Mouse (Mus musculus) telencephalon, adult 2 months (tissue): ENCODE measurements around the gene Pnkd.
"Not testable (repeated sequence)": the region's sequence is repeated elsewhere in the genome, so short reads cannot be mapped to it uniquely, and the experiment has no call there.

Experiments used
- DNase-seq: peaks from one replicate; pipeline ENCODE4 v3.0.0-alpha.2; 2011; ENCODE audit warnings: low read depth, low spot score

The Pnkd gene

DNA sequence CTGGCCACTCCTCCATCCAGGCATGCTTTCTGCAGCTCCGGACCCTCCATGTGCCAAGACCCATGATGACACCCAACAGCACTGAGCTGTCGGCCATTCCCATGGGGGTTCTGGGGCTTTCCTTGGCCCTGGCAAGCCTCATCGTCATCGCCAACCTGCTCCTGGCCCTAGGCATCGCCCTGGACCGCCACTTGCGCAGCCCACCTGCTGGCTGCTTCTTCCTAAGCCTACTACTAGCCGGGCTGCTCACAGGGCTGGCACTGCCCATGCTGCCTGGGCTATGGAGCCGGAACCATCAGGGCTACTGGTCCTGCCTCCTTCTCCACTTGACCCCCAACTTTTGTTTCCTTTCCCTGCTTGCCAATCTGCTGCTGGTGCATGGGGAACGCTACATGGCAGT lies 6.2 kb upstream of the Pnkd start, which contains the start of gene Gpbar1:
Gene Gpbar1, plus strand, starts transcription at position 13 of the 400 bp plus-strand sequence.
- no peak for DNase-seq

DNA sequence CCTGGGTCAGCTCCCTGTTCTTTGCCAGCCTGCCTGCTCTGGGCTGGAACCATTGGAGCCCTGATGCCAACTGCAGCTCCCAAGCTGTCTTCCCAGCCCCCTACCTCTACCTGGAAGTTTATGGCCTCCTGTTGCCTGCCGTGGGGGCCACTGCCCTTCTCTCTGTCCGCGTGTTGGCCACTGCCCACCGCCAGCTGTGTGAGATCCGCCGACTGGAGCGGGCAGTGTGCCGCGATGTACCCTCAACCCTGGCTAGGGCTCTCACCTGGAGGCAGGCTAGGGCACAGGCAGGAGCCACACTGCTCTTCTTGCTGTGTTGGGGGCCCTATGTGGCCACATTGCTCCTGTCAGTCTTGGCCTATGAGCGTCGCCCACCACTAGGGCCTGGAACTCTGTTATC lies 5.7 kb upstream of the Pnkd start:
- DNase-seq, result no peak

DNA sequence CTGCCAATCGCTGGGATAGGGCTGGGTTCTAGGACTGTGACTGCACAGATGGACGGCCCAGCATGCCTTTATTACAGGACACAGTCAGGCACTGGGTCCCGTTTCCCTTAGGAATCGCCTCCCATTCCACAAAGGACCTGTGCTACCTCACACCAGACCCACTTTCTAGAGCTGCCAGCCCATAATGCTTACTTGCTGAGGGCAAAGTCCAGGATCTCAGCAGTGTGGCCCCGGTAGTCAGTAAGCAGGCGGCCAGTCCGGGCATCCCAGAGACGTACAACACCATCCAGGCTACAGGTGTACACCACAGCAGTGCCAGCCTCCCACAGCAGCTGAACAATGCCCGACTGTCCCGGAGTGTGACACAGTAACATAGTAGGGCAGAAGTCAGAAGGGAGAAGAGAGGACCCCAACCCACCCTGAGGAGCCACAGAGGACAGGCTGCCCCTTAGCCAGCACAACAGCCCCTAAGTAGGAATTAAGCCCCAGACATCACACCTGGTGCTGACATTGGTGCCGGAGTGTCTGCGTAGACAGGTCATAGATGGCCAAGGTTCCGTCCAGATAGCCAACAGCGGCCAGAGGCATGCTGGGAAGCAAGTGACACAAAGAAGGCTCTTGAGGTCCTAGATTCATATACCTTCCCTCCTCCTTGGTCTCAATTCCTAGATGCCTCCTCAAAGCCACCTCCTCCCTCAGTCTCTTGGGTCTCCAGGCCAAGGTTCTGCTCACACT lies 4.0 kb upstream of the Pnkd start:
- no peak for DNase-seq

DNA sequence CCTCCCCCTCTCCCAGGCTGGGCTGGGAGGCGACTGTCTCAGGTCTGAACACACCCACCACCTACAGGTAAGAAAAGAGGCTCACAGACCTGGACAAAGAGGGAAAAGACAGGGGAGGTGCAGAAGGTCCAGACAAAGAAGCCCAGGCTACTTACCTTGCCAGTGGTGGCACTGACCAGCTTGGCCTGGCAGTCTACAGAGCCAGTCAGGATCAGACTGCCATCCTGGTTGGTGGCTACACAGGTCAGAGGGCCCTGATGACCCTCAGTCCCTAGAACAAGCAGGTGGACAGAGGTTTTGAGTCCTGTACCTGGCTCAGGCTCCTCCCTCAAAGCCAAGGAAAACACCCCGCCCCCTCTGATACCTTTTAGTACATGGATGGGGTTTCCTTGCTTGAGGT lies 3.4 kb upstream of the Pnkd start:
- DNase-seq, result no peak

DNA sequence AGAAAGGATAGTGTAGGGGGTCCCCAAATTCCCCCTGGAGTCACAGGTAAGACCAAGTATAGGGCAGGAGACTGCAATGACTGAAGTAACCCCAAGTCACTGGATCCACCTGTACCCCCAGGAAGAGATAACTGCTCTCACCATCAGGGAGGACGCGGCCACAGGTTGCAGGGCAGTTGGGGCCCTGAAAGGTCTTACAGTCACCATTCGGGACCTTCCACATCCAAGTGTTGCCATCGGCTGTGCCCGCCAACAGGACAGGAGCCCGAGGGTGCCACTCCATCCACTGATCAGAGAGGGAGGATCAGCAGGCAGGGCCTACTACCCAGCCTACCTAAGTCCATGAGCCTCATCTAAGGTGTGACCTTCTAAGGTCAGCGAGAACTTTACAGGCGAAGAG lies 2.8 kb upstream of the Pnkd start:
- no peak for DNase-seq

DNA sequence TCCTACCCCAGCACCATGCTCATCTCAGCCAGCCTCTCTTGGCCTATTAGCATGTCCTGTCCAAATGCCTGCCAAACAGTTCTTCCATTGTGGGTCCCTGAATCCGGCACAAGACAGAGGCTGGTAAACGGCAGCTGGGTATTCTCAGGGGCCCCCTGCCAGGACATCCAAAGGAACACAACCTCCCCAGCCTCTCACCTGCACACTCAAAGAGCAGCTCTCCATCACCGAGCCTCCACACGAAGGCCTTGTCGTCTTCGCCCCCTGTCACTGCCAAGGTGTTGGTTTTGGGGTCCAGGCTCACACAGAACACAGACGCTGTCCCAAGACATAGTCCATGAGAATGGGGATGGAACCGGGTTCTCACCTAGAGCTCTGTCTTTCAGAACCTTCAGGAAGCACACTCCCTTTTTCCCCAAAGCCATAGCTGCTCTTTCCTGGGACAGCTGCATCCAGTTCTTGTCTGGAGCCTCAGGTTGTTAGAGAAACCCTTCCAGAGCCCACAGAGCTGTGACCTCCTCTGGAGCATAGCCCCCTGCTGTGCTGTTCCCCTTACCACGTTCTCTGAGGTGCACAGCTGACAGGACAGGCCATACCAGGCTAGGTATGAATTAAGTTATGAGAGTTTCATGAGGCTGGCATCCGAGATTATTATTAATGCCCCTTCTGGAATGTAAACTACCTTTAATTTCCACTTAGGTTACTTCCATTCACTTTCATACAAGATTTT lies 1.7 kb upstream of the Pnkd start:
- DNase-seq, result no peak

DNA sequence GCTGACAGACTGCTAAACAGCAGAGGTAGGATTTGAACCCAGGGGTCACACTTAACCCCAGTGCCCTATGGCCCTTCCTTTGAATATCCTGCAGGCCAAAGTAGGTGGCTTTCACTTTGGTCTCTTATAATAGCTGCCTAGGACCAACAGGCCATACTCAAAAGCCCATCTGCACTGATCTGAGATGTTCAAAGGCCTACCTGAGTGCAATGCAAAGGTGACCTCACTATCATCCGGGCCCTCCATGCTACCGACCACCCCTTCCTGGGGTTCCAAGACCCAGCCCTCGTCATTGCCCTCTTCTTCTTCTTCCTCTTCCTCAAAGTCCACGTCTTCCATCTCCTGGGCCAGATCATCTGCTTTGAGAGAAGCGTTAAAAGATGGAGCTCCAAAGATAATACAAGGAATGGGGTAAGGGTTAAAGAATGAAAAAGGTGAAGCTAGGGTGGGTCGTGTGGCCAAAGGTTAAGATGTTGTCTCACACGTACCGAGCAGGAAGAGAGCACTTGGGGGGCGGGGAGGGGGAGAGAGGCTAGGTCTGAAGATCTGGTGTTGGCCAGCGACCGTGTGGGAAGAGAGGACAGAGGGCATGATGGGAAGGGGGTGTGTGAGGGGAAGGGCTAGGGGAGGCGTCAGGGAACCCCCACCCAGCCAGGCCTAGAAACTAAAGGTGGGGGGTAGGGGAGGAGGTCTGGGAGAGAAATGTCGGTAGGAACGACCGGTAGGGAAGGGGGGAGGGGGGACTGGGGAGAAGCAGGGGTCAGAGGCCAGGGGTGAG lies 855 bp upstream of the Pnkd start:
- peak; percentile 38 for DNase-seq

DNA sequence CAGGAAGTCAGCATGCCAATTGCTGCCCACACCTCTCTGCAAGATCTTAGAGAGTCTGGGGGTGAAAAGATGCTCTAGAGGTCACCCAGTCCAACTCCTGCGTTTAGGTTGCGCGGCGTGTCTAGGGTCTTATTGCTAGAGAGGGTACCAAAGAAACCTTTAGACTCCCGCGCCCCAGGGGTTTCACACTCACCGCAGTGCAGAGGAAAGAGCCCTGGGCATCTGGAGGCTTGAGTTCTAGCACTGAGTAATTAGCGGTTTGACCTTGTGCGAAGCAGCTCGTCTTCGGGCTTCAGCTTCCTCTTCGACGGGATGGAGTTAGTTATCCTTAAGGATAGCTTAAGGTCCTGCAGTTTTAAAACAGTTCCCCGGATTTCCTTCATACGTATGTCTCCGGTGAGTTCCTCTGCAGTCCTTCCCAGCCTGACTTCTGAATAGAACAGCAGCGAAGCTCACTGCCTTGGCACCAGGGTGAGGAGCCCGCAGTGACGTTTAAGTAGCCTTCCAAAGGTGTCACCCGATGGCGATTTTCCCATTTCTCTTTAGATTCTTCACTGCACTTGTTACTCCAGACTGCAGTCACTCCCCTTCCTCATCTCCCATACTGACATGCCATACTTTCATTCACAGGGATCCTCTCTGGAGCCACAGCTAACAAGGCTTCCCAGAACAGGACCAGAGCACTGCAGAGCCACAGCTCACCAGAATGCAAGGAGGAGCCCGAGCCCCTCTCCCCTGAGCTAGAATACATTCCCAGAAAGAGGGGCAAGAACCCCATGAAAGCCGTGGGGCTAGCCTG lies 681 bp downstream of the Pnkd start:
- no peak for DNase-seq

DNA sequence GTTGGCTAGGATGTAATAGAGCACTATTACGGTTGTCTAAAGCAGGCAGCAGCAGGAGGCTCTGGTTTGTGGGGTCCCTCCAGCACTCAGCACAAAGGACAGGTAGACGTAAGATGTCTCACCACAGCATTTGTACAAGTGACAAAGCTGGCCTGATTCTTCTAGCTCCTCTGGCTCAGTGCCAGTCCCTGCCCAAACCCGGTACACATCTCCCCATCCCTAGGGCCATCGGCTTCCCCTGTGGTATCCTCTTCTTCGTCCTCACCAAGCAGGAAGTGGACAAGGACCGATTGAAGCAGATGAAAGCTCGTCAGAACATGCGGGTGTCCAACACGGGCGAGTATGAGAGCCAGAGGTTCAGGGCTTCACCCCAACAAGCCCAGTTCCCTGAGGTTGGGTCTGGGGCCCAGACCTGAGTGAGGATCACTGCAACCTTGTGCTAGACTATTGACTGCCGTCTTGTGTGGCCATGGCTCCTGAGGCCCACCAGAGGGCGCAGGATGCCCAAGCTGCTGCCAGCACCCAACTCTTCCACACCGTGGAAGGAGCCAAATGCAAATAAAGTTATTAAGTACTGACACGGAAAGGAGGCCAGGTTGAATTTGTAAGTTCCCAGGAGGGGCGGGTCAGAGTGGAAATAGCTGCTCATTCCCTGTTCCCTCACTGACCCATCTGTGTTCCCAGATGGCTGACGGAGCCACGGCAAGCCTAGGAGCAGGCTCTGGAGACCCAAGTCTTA lies 2.3 kb downstream of the Pnkd start:
- not testable (repeated sequence) for DNase-seq

DNA sequence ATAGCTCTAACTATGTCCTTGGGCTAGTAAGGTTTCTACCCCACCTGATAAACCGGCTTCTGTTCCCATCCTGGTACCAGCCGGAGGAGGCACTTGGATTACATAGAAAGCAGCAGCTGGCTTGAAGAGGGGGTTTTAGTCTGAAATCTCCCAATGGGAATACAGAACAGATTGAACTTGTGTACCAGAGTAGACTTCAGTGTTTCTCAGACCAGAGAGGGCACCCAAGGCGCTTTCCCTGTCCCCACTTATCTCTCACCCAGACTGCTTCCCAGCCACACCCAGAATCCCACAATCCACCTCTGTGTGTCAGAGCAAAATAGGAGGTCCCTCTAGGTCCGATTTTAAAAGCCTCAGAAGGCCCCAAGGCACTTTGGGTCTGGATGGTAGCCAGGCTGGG lies 3.6 kb downstream of the Pnkd start:
- DNase-seq, result no peak

DNA sequence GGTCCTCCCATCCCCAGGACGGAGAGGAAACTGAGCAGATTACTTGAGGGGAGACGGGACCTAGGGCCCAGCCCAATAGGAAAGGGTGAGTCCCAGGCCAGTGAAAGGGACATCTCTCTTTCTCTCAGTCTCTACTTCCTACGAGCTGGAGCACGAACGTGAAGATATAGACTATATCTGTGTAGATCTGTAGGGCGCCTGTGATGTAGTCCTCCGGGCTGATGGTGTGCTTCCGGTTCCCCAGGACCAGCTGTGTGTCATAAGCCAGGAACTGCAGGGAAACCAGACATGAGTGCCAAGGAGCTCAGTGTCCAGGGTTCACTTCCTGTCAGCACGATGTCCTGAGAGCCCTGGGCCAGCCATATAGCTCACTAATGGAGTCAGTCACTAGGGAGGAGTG lies 4.5 kb downstream of the Pnkd start:
- no peak for DNase-seq

DNA sequence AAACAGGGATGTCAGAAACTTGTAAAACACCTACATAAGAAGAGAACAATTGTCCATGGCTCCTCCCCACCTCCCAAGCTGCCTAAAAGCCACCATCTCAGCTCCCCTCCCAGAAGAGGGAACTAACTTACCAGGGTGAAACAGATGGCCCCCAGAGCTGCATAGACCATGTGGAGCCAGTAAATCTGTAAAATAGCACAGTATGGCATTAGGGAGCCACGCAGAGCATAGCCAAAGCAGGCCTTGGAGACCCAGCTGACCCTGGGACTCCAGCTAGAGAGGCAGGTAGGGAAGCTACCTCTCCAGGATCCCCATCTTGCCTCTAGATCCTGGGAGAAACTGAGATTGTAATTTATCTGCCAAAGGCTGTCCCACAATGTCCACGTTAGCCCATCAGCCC lies 5.0 kb downstream of the Pnkd start:
- DNase-seq, result no peak

DNA sequence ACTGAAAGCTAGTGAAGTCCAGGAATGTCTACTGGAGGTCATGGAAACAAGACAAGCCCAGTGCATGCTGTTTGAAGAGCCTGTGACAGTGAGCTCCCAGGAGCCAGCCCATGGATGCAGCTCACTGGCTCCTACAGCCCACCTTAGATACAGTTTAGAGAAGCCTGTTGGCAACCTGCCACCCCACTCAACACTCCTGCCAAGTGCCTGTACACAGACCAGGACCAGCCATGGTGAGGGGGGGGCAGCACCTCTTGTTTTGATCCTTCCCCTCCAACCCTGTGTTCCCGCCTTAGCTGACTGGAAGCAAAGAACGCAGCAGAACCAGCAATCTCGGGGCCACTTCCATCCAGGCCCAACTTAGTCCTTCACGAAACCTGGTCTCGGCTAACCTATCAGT lies 5.4 kb downstream of the Pnkd start:
- DNase-seq, result no peak

DNA sequence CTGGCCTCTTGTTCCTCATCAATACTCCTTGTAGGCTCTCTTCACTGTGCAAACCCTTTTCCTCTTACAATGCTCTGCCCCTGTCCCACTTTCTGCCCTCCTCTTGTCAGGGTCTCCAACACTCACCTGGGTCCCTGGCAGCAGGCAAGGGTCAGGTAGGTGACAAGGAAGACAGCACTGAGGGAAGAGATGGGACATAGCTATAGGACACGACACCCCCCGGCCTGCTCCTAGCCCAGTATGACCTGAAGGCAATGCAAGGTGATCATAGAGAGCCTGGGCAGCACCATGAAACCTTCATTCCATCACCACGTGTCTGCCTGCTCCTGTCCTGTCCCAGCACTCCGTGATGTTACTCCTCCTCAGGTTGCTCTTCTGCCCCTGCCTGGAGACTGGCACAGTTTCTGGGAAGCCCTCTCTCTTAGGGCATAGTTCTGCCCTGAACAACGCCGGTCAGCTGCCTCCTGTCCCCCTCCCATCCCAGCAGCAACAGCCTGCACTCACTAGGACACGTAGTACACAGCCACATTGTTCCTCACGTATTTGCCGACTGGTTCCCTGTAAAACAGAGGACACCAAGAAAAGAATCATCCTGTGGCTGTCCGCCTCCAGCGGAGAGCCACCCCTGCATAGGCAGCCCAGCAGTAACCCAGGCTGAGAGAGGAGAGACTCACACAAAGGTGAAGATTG lies 7.7 kb downstream of the Pnkd start:
- DNase-seq, result no peak

DNA sequence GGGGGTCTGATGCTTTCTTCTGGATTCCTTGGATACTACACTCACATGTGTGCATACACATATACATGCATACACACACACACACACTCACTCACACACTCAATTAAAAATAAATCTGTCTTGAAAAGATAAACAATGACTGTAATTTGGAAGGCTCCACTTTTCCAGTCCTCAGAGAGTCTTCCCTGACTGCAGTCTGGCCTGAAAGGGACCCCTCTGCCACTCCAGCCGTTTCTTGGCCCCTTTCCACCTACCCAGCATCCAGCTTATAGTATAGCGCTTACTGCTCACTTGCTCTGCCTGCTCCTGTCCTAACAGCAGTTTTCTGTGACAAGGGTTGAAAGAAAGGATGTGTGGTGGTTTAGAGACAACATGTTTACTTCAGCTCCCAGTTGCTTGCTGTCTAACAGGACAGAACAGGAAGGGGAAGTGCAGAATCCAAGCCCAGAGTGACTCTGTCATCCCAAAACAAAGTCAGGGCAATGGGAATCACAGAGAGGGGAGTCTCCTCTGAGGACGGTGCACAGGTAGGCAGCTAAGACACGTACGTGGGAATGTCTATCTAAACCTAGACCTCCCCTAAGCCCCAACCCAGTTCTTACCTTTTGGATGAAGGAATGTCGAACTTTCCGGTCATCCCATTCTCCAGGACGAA lies 8.7 kb downstream of the Pnkd start:
- DNase-seq, result no peak

DNA sequence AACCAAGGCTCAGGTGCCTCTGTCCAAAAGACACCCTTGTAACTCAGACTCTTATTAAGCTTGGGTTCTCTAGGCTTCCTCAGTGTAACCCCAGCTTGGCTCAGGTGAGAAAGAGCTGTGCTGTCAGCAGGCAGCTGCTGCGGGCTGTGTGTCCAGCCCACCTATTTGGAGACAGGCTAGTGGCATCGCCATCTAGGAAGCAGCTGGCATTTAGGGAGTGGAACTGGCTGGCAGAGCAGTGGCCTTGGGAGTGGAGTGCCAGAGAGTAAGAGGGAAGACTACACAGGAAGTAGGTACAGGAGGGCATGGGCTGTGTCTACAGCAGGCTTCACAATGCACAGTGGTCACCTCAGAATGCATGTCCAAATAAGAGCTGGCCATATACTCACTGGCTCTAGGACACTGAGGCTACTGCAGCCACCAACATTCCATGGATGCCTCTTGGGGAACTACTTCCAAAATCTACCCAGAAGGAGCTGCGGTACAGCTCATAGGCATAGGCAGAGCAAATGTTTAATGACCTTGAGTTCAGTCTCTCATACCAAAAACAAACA lies 9.4 kb downstream of the Pnkd start:
- no peak for DNase-seq

DNA sequence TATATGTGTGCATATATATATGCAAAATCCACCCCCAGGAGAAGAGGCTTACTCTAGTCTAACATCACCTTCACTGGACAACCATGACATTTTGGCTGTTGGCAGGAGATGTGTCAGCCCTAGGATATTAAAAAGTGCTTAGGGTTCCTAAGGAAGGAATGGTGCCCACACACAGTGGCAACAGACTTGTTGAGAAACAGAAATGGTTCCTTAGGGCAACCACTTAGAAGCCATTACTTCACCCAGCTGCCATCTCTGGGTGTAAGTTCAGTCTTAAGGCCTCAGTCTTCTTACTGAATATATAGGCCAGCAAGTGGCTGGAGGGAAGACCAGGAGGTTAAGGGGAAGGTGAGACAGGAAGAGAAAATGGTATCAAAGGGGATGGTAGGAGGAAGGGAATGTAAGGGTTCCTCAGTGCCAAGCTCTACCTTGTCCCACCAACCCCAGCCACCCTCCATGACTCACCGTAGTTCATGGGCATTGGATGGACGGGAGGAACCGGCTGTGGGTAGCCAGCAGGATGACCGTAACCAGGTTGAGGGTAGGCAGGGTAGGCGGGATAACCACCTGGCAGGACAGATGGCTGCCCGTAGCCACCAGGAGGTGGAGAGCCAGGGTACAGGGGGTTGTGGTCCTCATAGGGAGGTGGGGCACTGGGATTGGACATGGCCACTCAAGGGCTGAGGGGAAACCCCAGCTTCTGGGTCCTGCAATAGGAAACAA lies 10.2 kb downstream of the Pnkd start:
- no peak for DNase-seq

DNA sequence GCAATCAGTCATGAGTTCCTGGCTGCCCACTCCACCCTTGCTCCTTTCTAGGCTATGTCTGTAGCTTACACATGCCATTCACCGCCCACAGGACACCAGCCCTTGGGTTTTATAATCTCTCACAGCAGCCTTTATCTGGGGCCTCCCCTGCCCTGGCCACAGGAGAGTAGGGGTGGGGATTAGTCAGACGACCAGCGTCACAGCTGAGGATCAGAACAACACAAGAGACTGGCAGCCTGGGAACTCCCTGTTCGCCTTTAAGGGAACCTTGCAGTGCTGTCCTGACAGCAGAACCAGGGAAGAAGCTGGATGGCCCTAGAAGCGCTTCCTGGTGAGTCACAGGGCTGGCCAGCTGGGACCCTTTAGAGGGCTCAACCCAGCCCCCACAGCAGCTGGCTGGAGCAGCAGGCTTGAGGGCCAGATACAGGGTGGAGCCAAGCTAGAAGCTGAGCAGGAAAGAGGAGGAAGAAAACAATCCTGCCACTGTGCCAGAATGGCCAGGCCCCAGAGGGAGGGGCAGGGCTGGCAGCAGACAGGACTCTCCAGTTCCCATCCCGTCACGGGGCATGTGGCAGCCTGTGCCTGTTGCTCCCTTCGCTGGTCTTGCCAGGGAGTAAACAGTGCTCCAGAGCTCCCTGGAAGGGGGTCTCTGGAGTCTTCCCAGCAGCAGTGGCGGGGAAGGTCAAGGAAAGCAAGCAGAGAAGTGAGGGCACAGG lies 10.9 kb downstream of the Pnkd start:
- peak; percentile 89 for DNase-seq
